Mouse (Mus musculus) heart, postnatal 0 days (tissue): ENCODE data around the gene Ccz1.

Source experiments
- CTCF ChIP-seq: IDR thresholded peaks from 2 replicates; pipeline ENCODE4 v1.5.1; 2016; ENCODE audit warnings: antibody characterized with exemption, control low read depth, low read depth
- EP300 ChIP-seq: IDR thresholded peaks from 2 replicates; pipeline ENCODE4 v1.6.1; 2016; ENCODE audit warnings: antibody characterized with exemption, low read depth

GRCm38 (mm10) chr5:143972628-143973027 lies 42.0 kb downstream of the Ccz1 start:
- TF ChIP-seq EP300 (no peak), CTCF (no peak)
